Mouse (Mus musculus) stomach, embryonic 16.5 days (tissue): ENCODE data around the gene Klhl22. TPM values are rescaled to one million over a fixed set of nuclear protein-coding genes. Genes with fewer than 3 reads are reported as not detected.
A peak's percentile ranks its signal among the peaks of the same experiment; 100 is the strongest.

Source experiments
- ATAC-seq: fragments of 200-750 bp; cut with Nextera tagmentation; 2 replicates; pipeline ENCODE4 v1.8.0; 2017; ENCODE audit warnings: moderate number of reproducible peaks, moderate TSS enrichment; ENCODE audit not compliant: insufficient read depth, low FRiP score
- H3K27ac ChIP-seq: fragments of 300-500 bp; sonication (generic); 2 replicates; pipeline ENCODE4 v1.5.1; 2014; ENCODE audit warnings: low read length
- H3K27me3 ChIP-seq: fragments of 300-500 bp; sonication (generic); 2 replicates; pipeline ENCODE4 v1.6.1; 2014; ENCODE audit warnings: low read length, control low read depth, mixed read lengths; ENCODE audit not compliant: control insufficient read depth, insufficient read depth
- H3K36me3 ChIP-seq: fragments of 300-500 bp; sonication (generic); 2 replicates; pipeline ENCODE4 v1.6.1; 2014; ENCODE audit warnings: low read length; ENCODE audit not compliant: control insufficient read depth, insufficient read depth
- H3K4me1 ChIP-seq: fragments of 300-500 bp; sonication (generic); 2 replicates; pipeline ENCODE4 v1.6.1; 2014; ENCODE audit warnings: low read length, control low read depth, mixed read lengths; ENCODE audit not compliant: control insufficient read depth, insufficient read depth
- H3K4me2 ChIP-seq: fragments of 300-500 bp; sonication (generic); 2 replicates; pipeline ENCODE4 v1.6.1; 2014; ENCODE audit warnings: low read depth, low read length, mixed read lengths
- H3K4me3 ChIP-seq: fragments of 300-500 bp; sonication (generic); replicated peaks from 2 replicates; pipeline ENCODE4 v1.5.1; 2014; ENCODE audit warnings: mild to moderate bottlenecking, low read length
- H3K9ac ChIP-seq: fragments of 300-500 bp; sonication (generic); 2 replicates; pipeline ENCODE4 v1.6.1; 2014; ENCODE audit warnings: low read length
- H3K9me3 ChIP-seq: fragments of 300-500 bp; sonication (generic); replicated peaks from 2 replicates; pipeline ENCODE4 v1.6.1; 2016; ENCODE audit warnings: low read length, control low read depth; ENCODE audit not compliant: control insufficient read depth
- WGBS: fragments of 180-500 bp; shearing (Covaris S2); extraction: QIAGEN DNeasy Blood & Tissue Kit; methylation state at CpG from one replicate; pipeline ENCODE4 v1.1.7; 2014; 5-methylcytosine and 5-hydroxymethylcytosine counted together
- polyA plus RNA-seq: library from polyadenylated mRNA; unstranded; fragments of >200 nt; fragmentation: Nextera tagmentation; extraction: Ambion mirVana; gene quantifications from 2 replicates; pipeline ENCODE4 v1.2.1, GENCODE M21; 2015

Gene Klhl22
- polyA plus RNA-seq, 1 experiment from 2014 or later, result 56.7 TPM

GRCm38 (mm10) chr16:17831781-17832180, 72.4 kb downstream of the Klhl22 start:
- Histone ChIP-seq H3K36me3 (no peaks in the 10 kb centered on the region), H3K4me1 (0 out of 2 replicates have a peak, but pooled peaks cover 5% of the 10 kb centered on the region), H3K9me3 (no peaks in the 10 kb centered on the region), H3K4me3 (no peak overlapping the region), H3K4me2 (no peak overlapping the region), H3K9ac (no peak overlapping the region), H3K27ac (no peak overlapping the region), H3K27me3 (peaks cover 64% of the 10 kb centered on the region)
- no peak for ATAC-seq
- 14% methylated on average over 11 of the region's 11 CpGs for WGBS

GRCm38 (mm10) chr16:17832821-17833220, 73.4 kb downstream of the Klhl22 start, which contains the start of gene B830017H08Rik:
Gene B830017H08Rik (plus strand): TSS chr16:17833121.
- no peak for ATAC-seq
- no peaks in the 10 kb centered on the region for H3K9me3 ChIP-seq

GRCm38 (mm10) chr16:17833321-17833680, 73.9 kb downstream of the Klhl22 start:
- H3K9me3 ChIP-seq, result no peaks in the 10 kb centered on the region
- peak overlapping the region; percentile 68 for H3K9ac ChIP-seq
- H3K4me3 ChIP-seq, result peak overlapping the region; percentile 58
- under 1% methylated on average over 37 of the region's 37 CpGs for WGBS
- 0 out of 2 replicates have a peak, but pooled peaks cover 5% of the 10 kb centered on the region for H3K4me1 ChIP-seq
- no peaks in the 10 kb centered on the region for H3K36me3 ChIP-seq
- H3K27ac ChIP-seq, result no peak overlapping the region
- peaks cover 66% of the 10 kb centered on the region for H3K27me3 ChIP-seq
- H3K4me2 ChIP-seq, result peak overlapping the region; percentile 99
- peak; percentile 11; the same call in 1 of the 2 replicates for ATAC-seq

More at GRCm38 (mm10) chr16:17832821-17833220, 73.4 kb downstream of the Klhl22 start, which contains the start of gene B830017H08Rik:
- H3K4me2 ChIP-seq, result peak within 1 kb of the TSS; percentile 99
- no peaks in the 10 kb centered on the region for H3K36me3 ChIP-seq
- no peak within 1 kb of the TSS for H3K27ac ChIP-seq
- H3K27me3 ChIP-seq, result peaks cover 66% of the 10 kb centered on the region
- 31% methylated on average over 7 of the region's 7 CpGs for WGBS
- H3K9ac ChIP-seq, result peak within 1 kb of the TSS; percentile 68
- H3K4me3 ChIP-seq, result peak within 1 kb of the TSS; percentile 58
- H3K4me1 ChIP-seq, result 0 out of 2 replicates have a peak, but pooled peaks cover 5% of the 10 kb centered on the region

GRCm38 (mm10) chr16:17833681-17834399, 74.4 kb downstream of the Klhl22 start:
- peak overlapping the region; percentile 58 for H3K4me3 ChIP-seq
- no peak overlapping the region for H3K27ac ChIP-seq
- peak overlapping the region; percentile 99 for H3K4me2 ChIP-seq
- 0 out of 2 replicates have a peak, but pooled peaks cover 5% of the 10 kb centered on the region for H3K4me1 ChIP-seq
- under 1% methylated on average over 87 of the region's 103 CpGs for WGBS
- no peaks in the 10 kb centered on the region for H3K36me3 ChIP-seq
- peaks cover 66% of the 10 kb centered on the region for H3K27me3 ChIP-seq
- no peaks in the 10 kb centered on the region for H3K9me3 ChIP-seq
- H3K9ac ChIP-seq, result peak overlapping the region; percentile 68
- ATAC-seq, result peak; percentile 35; the same call in 1 of the 2 replicates

GRCm38 (mm10) chr16:17834543-17834942, 75.1 kb downstream of the Klhl22 start:
- Histone ChIP-seq H3K4me1 (0 out of 2 replicates have a peak, but pooled peaks cover 5% of the 10 kb centered on the region), H3K4me3 (peak overlapping the region; percentile 58), H3K4me2 (no peak overlapping the region), H3K9ac (no peak overlapping the region), H3K9me3 (no peaks in the 10 kb centered on the region), H3K27ac (no peak overlapping the region), H3K36me3 (no peaks in the 10 kb centered on the region), H3K27me3 (peaks cover 66% of the 10 kb centered on the region)
- WGBS, result 53% methylated on average over 7 of the region's 7 CpGs
- ATAC-seq, result no peak

GRCm38 (mm10) chr16:17835481-17835880, 76.1 kb downstream of the Klhl22 start:
- Histone ChIP-seq H3K4me3 (no peak overlapping the region), H3K9me3 (no peaks in the 10 kb centered on the region), H3K4me2 (no peak overlapping the region), H3K4me1 (0 out of 2 replicates have a peak, but pooled peaks cover 5% of the 10 kb centered on the region), H3K9ac (no peak overlapping the region), H3K27me3 (peaks cover 64% of the 10 kb centered on the region), H3K27ac (no peak overlapping the region), H3K36me3 (no peaks in the 10 kb centered on the region)
- 50% methylated on average over 13 of the region's 13 CpGs for WGBS
- ATAC-seq, result no peak

- ATAC-seq, result no peak
- 81% methylated on average over 6 of the region's 6 CpGs for WGBS
- H3K27me3 ChIP-seq, result peaks cover 38% of the 10 kb centered on the region
Measured at GRCm38 (mm10) chr16:17838051-17838450, 78.6 kb downstream of the Klhl22 start, which contains the start of gene Car15. Gene Car15 (minus strand): TSS chr16:17838364.

GRCm38 (mm10) chr16:17839976-17840375, 80.6 kb downstream of the Klhl22 start:
- Histone ChIP-seq H3K36me3 (peaks cover 22% of the 10 kb centered on the region), H3K4me1 (no peaks in the 10 kb centered on the region), H3K9ac (no peak overlapping the region), H3K27ac (no peak overlapping the region), H3K4me2 (no peak overlapping the region), H3K9me3 (no peaks in the 10 kb centered on the region), H3K4me3 (no peak overlapping the region), H3K27me3 (peaks cover 20% of the 10 kb centered on the region)
- ATAC-seq, result no peak
- WGBS, result 78% methylated on average over 4 of the region's 4 CpGs

More at GRCm38 (mm10) chr16:17838051-17838450, 78.6 kb downstream of the Klhl22 start, which contains the start of gene Car15:
- Histone ChIP-seq H3K4me3 (no peak within 1 kb of the TSS), H3K36me3 (peaks cover 13% of the 10 kb centered on the region), H3K9me3 (no peaks in the 10 kb centered on the region), H3K9ac (no peak within 1 kb of the TSS), H3K4me1 (0 out of 2 replicates have a peak, but pooled peaks cover 3% of the 10 kb centered on the region), H3K4me2 (no peak within 1 kb of the TSS), H3K27ac (no peak within 1 kb of the TSS)

GRCm38 (mm10) chr16:17842437-17842836, 83.0 kb downstream of the Klhl22 start:
- H3K4me2 ChIP-seq, result no peak overlapping the region
- H3K27ac ChIP-seq, result no peak overlapping the region
- no peak overlapping the region for H3K9ac ChIP-seq
- no peaks in the 10 kb centered on the region; the same call in 1 of the 2 replicates for H3K27me3 ChIP-seq
- no peak overlapping the region for H3K4me3 ChIP-seq
- H3K9me3 ChIP-seq, result no peaks in the 10 kb centered on the region
- no peak for ATAC-seq
- H3K4me1 ChIP-seq, result no peaks in the 10 kb centered on the region
- H3K36me3 ChIP-seq, result peaks cover 25% of the 10 kb centered on the region
- 91% methylated on average over 7 of the region's 7 CpGs for WGBS
